Mouse (Mus musculus) erythroblast, embryonic 14.5 days (primary cell): ENCODE data around the gene Llgl1.

Experiments
- GATA1 ChIP-seq: IDR thresholded peaks from 2 replicates; pipeline ENCODE4 v1.6.1; 2012; ENCODE audit warnings: low read length, inconsistent platforms, mixed read lengths
- TAL1 ChIP-seq: IDR thresholded peaks from 3 replicates; pipeline ENCODE4 v1.6.1; 2012; ENCODE audit warnings: low read length, inconsistent platforms, mixed read lengths

DNA sequence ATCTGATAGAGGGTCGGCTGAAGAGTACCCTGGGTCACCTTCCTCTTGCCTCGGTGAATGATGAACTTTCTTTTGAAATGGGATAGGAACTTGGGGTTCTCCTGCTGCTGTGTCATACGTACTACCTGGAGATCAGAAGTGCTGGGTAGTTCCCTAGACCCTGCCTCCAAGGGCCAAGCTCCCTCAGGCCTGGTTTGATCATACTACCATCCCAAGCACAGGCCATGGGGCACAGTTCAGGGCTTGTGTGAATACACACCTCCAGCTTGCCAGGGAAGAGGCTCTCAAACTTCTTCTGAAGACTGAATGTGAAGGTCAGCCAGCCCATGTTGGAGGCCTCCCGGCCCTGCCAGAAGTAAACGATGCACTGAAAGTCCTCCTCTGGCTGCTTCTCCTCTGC, 16.3 kb downstream of the Llgl1 start:
- TF ChIP-seq GATA1: no peak
- no peak for TF ChIP-seq TAL1
